Mouse (Mus musculus) limb, embryonic 11.5 days (tissue): ENCODE data around the gene Olfr1508. TPM values are rescaled to one million over a fixed set of nuclear protein-coding genes. Genes with fewer than 3 reads are reported as not detected.
"Not testable (repeated sequence)": the region's sequence is repeated elsewhere in the genome, so short reads cannot be mapped to it uniquely, and the experiment has no call there.

Source experiments
- ATAC-seq: fragments of 200-750 bp; cut with Nextera tagmentation; 2 replicates; pipeline ENCODE4 v1.8.0; 2017; ENCODE audit warnings: low read depth; ENCODE audit not compliant: insufficient number of reproducible peaks, low FRiP score, low TSS enrichment
- DNase-seq: peaks from one replicate; pipeline ENCODE4 v3.0.0-alpha.2; 2015; ENCODE audit warnings: low spot score
- H3K27ac ChIP-seq: fragments of 300-500 bp; sonication (generic); replicated peaks from 2 replicates; pipeline ENCODE4 v1.5.1; 2014; ENCODE audit warnings: low read depth, mild to moderate bottlenecking, low read length
- H3K27me3 ChIP-seq: fragments of 300-500 bp; sonication (generic); 2 replicates; pipeline ENCODE4 v1.6.1; 2014; ENCODE audit warnings: mild to moderate bottlenecking, low read length, mixed read lengths; ENCODE audit not compliant: control insufficient read depth, insufficient read depth
- H3K36me3 ChIP-seq: fragments of 300-500 bp; sonication (generic); 2 replicates; pipeline ENCODE4 v1.6.1; 2014; ENCODE audit warnings: mild to moderate bottlenecking, low read length, moderate library complexity, mixed read lengths; ENCODE audit not compliant: control insufficient read depth, insufficient read depth
- H3K4me1 ChIP-seq: fragments of 300-500 bp; sonication (generic); 2 replicates; pipeline ENCODE4 v1.6.1; 2014; ENCODE audit warnings: low read length, mixed read lengths; ENCODE audit not compliant: control insufficient read depth, insufficient read depth
- H3K4me2 ChIP-seq: fragments of 300-500 bp; sonication (generic); 2 replicates; pipeline ENCODE4 v1.6.1; 2014; ENCODE audit warnings: low read depth, mild to moderate bottlenecking, moderate library complexity; ENCODE audit not compliant: severe bottlenecking
- H3K4me3 ChIP-seq: fragments of 300-500 bp; sonication (generic); 2 replicates; pipeline ENCODE4 v1.5.1; 2014; ENCODE audit warnings: low read depth, low read length
- H3K9ac ChIP-seq: fragments of 300-500 bp; sonication (generic); 2 replicates; pipeline ENCODE4 v1.6.1; 2014; ENCODE audit warnings: mild to moderate bottlenecking, low read length
- H3K9me3 ChIP-seq: fragments of 300-500 bp; sonication (generic); 2 replicates; pipeline ENCODE4 v1.6.1; 2016; ENCODE audit warnings: low read length; ENCODE audit not compliant: control insufficient read depth
- WGBS: fragments of 180-500 bp; shearing (Covaris S2); extraction: QIAGEN DNeasy Blood & Tissue Kit; methylation state at CpG from one replicate; pipeline ENCODE4 v1.1.7; 2014; 5-methylcytosine and 5-hydroxymethylcytosine counted together
- polyA plus RNA-seq: library from polyadenylated mRNA; unstranded; fragments of >200 nt; fragmentation: Nextera tagmentation; extraction: Ambion mirVana; gene quantifications from 2 replicates; pipeline ENCODE4 v1.2.1, GENCODE M21; 2014

Gene Olfr1508
- polyA plus RNA-seq, 1 experiment from 2014 or later: not detected

DNA sequence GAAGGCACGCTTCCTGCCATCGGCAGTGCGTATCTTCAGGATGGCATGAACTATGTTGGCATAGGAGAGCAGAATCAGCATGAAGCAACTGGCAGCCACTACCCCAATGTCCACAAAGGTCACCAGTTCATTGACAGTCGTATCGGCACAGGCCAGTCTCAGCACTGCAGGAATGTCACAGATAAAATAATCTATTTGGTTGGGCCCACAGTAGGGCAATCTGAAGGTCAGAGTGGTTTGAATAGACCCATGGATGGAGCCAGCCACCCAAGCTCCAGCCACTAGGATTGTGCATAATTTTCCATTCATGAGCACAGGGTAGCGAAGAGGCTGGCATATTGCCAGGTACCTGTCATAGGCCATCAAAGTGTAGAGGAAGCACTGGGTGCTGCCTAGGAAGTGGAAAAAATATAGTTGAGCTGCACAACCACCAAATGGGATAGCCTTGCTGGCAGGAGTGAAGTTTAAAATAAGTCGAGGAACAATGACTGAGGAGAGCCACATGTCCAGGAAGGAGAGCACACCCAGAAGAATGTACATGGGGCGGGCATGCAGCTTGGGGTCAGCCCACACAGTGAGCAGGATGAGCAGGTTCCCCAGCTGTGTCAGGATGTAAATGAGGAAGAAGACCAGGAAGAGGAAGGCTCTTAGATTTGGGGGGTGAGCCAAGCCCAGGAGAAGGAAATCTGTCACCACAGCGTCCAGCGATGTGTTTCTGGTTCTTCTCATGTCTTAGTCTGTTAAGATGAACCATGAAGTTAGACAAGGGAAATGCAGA, 57.0 kb downstream of the Olfr1508 start:
- DNase-seq: not testable (repeated sequence)
- ATAC-seq: peak; percentile 51; the same call in 1 of the 2 replicates
- 90% methylated on average over 7 of the region's 10 CpGs for WGBS

More for the DNA sequence above, 57.0 kb downstream of the Olfr1508 start:
- H3K4me2 ChIP-seq, H3K27ac ChIP-seq, H3K36me3 ChIP-seq, H3K9me3 ChIP-seq, H3K4me3 ChIP-seq, H3K9ac ChIP-seq, H3K27me3 ChIP-seq, H3K4me1 ChIP-seq: not testable (repeated sequence)

Other genes with a start within 250 kb of the Olfr1508 start
- gene Chd8, start 209.7 kb downstream of the Olfr1508 start, polyA plus RNA-seq: 55.4 and 58.6 TPM in 2 replicates
- gene Tox4, start 188.3 kb downstream of the Olfr1508 start, polyA plus RNA-seq: 48.5 and 52.3 TPM in 2 replicates
- gene Rab2b, start 187.9 kb downstream of the Olfr1508 start, polyA plus RNA-seq: 24.8 and 29.1 TPM in 2 replicates
- 45.5 and 47.7 TPM in 2 replicates for gene Mettl3, start 162.4 kb downstream of the Olfr1508 start, polyA plus RNA-seq
- gene Sall2, start 138.7 kb downstream of the Olfr1508 start, polyA plus RNA-seq: 30.2 and 37.4 TPM in 2 replicates
- gene Olfr1513, start 111.1 kb downstream of the Olfr1508 start, polyA plus RNA-seq: not detected in 2 replicates
- gene Olfr1512, start 88.3 kb downstream of the Olfr1508 start, polyA plus RNA-seq: not detected in 2 replicates
- gene Olfr1511, start 70.1 kb downstream of the Olfr1508 start, polyA plus RNA-seq: not detected in 2 replicates
- not detected in 2 replicates for gene Olfr1510, start 53.1 kb downstream of the Olfr1508 start, polyA plus RNA-seq
- not detected in 2 replicates for gene Olfr1509, start 24.5 kb downstream of the Olfr1508 start, polyA plus RNA-seq
- not detected in 2 replicates for gene Olfr1507, start 28.3 kb upstream of the Olfr1508 start, polyA plus RNA-seq